Mouse (Mus musculus) ES-Bruce4 (cell line): Measurements from ENCODE around the gene Nxf1.

ENCODE experiments used
- CTCF ChIP-seq: IDR thresholded peaks from one replicate; pipeline ENCODE4 v1.8.1; 2011; ENCODE audit warnings: low read depth, low read length
- EP300 ChIP-seq: IDR thresholded peaks from 2 replicates; pipeline ENCODE4 v1.6.1; 2011; ENCODE audit warnings: low read depth, low read length; ENCODE audit not compliant: insufficient read depth
- POLR2A ChIP-seq: IDR thresholded peaks from one replicate; pipeline ENCODE4 v1.8.1; 2011; ENCODE audit warnings: low read length; ENCODE audit not compliant: insufficient read depth

GRCm38 (mm10) chr19:8745382-8745781 is 11.5 kb upstream of the Nxf1 start:
- TF ChIP-seq CTCF (no peak), POLR2A (no peak), EP300 (no peak)
